Mouse (Mus musculus): Measurements from ENCODE around the gene Tlr9.
A peak's percentile ranks its signal among the peaks of the same experiment; 100 is the strongest.

Tlr9 gene

DNA sequence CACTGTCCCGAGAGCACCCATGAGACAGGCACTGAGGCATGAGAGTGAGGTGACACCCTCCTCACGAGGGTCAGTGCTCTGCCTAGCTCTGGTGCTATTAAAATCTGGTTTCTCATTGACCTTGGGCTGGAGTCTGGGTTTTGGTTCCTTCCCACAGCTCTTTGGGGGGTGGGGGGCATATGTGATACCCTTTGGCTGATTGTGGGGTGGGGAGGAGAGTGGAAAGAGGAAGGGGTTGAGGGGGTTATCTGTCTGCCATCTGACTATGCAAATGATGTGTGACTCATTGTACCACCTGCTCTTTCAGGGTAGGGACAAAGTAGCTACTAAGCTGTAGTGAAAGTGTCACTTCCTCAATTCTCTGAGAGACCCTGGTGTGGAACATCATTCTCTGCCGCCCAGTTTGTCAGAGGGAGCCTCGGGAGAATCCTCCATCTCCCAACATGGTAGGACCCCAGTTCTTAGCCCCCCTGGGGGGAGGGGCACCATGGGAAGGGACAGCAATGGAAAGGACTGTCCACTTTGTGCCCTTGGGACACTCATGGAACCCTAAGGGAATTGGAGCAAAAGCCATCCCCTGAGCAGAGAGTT lies at the start of gene Tlr9:
TSS of gene Tlr9 (plus strand) at position 338 of the 591 bp plus-strand sequence.
- no peak for DNase-seq

DNA sequence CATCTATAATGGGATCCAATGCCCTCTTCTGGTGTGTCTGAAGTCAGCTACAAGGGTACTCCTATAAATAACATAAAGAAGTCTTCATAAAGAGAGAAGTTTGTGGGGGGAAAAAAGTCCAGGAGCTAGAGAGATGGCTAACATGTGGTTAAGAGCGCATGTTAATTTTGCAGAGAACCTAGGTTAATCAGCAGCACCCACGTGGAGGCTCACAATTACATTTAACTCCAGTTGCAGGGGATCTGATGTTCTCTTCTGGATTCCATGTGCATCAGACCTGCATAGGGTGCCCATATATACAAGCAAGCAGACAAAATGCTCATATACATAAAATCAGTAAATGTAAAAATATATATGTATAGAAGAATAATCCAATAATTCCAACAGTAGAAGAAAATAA lies 49.0 kb upstream of the Tlr9 start:
- DNase-seq, result no peak

- DNase-seq, result no peak
Observed at GRCm38 (mm10) chr9:106175552-106176200, 46.7 kb upstream of the Tlr9 start.

GRCm38 (mm10) chr9:106176769-106177168 lies 45.6 kb upstream of the Tlr9 start:
- no peak for DNase-seq

DNA sequence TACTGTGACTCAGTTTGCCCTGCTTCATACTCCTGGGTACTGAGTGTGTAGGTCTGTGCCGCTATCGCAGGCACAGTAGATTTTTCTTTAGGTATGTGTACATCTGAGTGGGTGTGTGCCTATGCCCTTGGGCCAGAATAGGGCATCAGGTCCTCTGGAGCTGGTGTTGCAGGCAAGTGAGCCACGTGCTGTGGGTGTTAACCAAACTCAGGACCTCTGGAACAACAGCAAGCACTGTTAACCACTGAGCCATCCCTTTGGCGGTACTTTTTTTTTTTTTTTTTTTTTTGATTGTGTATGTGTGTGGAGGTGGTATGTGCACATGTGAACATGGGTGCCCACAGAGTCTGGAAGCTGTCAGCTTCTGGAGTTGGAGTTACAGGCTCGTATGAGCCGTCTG lies 44.6 kb upstream of the Tlr9 start:
- DNase-seq, result no peak

DNA sequence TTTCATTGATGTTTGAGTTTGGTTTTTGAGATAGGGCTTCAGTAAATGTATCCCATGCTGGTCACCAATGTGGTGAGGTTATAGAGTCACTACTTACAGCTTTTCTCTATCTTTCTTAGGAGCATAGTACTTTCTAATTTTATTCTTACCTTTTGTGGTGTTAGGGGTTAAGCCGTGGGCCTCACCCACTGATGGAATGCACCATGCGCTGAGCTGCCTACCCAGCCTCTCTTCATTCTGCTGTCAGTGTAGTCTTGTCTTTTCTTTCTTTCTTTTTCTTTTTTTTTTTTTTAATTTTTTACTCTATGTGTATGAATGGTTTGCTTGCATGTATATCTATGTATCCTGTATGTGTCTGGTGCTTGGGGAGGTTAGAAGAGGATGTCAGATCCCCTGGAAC lies 42.9 kb upstream of the Tlr9 start:
- DNase-seq, result no peak

- no peak for DNase-seq
Observed at GRCm38 (mm10) chr9:106179964-106180363, 42.4 kb upstream of the Tlr9 start.

DNA sequence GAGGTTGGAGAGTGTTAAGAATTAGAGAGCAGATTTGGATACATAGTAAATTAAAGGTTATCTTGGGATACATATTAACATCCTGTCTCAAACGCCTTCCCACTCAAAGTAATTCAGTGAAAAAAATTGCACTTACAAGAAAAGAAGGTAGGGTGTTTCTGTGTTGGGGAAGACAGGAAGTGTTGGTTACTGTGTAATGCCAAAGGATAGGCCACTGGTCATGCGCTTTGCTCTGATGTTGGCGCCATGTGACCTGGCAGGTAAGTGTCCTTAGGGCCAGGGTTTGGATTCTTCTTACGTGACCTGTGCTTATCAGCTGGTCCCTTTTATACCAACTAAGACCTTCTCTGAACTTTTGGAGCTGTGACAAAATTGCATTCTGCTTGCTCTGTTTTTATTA lies 40.3 kb upstream of the Tlr9 start:
- no peak for DNase-seq

GRCm38 (mm10) chr9:106183996-106184395 lies 38.4 kb upstream of the Tlr9 start:
- no peak for DNase-seq

- no peak for DNase-seq
Observed at GRCm38 (mm10) chr9:106191355-106191754, 31.0 kb upstream of the Tlr9 start.

DNA sequence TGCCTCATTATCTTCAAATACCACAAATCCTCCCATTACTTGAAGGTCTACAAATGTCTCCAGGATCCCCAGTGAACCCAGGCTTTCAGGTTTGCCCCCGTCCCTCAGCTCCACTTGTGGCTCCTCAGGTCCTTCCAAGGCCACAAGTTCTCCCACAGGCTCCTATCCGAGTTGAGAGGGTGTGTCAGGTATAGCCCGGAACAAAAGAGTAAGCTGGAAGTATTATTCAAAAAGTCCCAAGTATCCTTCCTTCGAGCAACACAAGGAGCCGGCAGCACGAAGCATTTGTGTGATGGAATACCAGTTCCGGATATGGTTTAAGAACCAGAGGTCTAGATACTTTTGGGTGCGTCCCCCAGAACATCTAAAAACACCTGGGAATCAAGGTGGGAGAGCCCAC lies 30.4 kb upstream of the Tlr9 start:
- DNase-seq, result no peak

GRCm38 (mm10) chr9:106192998-106193397 lies 29.4 kb upstream of the Tlr9 start:
- DNase-seq, result no peak

- DNase-seq, result no peak
Observed at GRCm38 (mm10) chr9:106193930-106194807, 28.2 kb upstream of the Tlr9 start.

DNA sequence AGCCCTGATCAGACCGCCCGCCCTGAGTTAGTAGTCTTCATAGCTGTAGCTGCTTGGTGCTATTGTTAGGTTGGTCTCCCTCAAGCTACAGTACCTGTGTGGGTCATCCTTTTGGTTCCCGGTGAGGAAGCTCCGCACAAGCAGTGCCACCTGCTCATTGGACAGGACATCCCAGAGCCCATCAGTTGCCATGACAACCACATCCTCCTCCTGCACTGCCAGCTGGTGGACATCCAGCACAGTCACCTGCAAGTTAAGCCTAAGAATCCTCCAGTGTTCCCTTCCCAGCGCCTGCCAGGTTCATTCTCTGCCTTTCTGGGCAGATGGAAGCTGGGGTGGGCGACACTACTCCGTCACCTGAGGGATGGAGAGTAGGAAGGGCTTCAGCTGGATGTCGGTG lies 26.7 kb upstream of the Tlr9 start:
- no peak for DNase-seq

DNA sequence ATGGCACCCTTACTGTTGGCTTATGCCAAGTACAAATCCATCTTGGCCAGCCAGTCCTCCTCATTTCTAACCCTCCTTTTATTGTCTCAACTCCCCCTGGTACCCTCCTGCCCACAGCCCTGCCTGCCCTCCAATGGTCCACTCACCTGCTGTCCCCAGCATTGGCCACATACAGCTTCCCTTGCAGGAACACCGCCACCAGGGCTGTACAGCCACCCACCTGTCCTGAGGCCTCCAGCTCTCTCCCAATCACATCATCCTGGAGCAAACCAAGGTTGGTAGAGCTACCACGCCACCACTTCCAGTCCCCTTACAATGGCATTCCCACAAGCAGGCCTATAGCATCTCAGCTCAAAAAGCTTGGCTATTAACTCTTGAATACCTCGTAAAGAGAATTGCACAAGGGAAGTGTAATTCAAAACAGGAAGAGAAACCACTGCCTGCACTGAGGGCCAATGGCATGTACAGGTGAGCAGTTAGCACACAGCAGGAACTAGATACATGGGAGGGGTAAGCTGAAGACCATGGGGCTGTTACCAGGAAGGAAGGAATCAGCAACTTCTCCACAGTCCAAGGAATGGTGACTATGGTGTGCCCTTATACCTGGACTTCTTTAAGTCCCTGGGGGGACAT lies 25.2 kb upstream of the Tlr9 start:
- no peak for DNase-seq

- DNase-seq, result no peak
Observed at GRCm38 (mm10) chr9:106197732-106198131, 24.7 kb upstream of the Tlr9 start.

- peak; percentile 89 for DNase-seq
Observed at GRCm38 (mm10) chr9:106198962-106199458, 23.4 kb upstream of the Tlr9 start.

GRCm38 (mm10) chr9:106199535-106200272 lies 22.7 kb upstream of the Tlr9 start, which contains the start of gene Ppm1m:
Gene Ppm1m, minus strand, starts transcription at chr9:106199746.
- DNase-seq, result no peak

DNA sequence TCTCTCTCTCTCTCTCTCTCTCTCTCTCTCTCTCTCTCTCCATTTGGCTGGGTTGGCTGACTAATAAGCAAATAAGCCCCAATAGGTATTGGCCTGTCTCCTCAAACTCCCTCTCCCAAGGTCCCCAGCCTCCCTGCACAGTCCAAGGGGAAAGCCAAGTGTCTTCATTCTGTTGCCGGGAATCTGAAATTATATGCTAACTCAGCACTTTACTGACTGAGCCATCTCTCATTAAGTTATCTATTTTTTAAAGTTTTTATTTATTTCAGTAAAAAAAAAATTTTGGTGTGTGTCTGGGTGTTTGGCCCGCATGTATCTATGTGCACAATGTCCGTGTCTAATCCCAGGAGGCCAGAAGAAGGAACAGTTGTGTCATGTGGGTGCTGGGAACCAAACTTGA lies 20.5 kb upstream of the Tlr9 start:
- no peak for DNase-seq

- peak; percentile 95 for DNase-seq
Observed at GRCm38 (mm10) chr9:106202819-106203636, 19.4 kb upstream of the Tlr9 start, which contains the start of gene Twf2. Gene Twf2, plus strand, starts transcription at chr9:106203108.

Measured in embryo, embryonic 11 days (tissue).